Mouse (Mus musculus) adrenal gland, postnatal 10 days (tissue): ENCODE measurements at regions not wholly inside any gene's neighbourhood (a gene's known extent, or its start where the extent isn't known, plus 50 kb on each side); places are given as distances from the start of the nearest gene placed in this dataset.
A peak's percentile ranks its signal among the peaks of the same experiment; 100 is the strongest.

Experiments
- DNase-seq: peaks from one replicate; pipeline ENCODE4 v3.0.0; 2021; ENCODE audit warnings: mixed read lengths

GRCm38 (mm10) chr13:118055546-118055945, 330.9 kb upstream of the B430218F22Rik start:
- DNase-seq = peak; percentile 10

GRCm38 (mm10) chr13:118065518-118065917, 320.9 kb upstream of the B430218F22Rik start:
- DNase-seq = no peak

- no peak for DNase-seq
Observed at GRCm38 (mm10) chr13:118068038-118068437, 318.4 kb upstream of the B430218F22Rik start.

DNA sequence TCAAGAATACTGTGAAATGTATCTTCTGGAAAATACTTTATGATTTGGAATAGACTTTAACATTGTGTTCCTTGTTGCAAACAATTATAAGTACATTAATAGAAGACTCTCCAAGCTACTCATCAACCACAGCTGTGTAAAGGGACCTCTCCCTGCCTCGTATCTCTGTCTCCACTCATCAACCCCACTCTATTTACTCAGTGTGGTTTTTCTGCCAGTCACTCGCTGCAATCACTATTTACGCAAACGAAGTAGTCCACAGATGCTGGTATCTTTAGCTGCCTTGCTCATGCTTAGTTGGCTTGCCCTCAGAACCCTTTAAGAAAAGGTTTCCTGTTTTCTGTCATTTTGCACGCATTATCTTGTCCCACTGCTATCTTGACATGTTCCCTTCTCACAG, 300.1 kb upstream of the B430218F22Rik start:
- DNase-seq = no peak

- no peak for DNase-seq
Observed at GRCm38 (mm10) chr13:118086966-118087365, 299.5 kb upstream of the B430218F22Rik start.

DNA sequence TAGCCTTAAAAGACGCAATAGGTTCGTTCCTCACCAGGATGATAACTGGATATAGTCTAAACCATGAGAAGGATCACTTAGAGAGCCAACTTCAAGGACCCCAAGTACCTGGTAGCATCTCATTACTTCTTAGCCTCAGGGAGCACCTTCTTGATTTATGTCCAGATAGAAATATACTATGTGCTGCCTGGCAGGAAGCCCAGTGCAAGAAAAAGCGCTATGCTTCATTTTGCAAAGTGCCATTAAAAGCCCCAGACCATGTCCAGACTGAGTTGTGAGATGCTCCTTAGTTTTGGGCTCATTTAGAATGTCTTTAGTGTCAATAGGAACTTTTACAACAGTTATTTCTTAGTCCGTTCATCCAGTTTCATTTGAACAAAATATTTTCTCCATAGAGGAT, 298.3 kb upstream of the B430218F22Rik start:
- no peak for DNase-seq

DNA sequence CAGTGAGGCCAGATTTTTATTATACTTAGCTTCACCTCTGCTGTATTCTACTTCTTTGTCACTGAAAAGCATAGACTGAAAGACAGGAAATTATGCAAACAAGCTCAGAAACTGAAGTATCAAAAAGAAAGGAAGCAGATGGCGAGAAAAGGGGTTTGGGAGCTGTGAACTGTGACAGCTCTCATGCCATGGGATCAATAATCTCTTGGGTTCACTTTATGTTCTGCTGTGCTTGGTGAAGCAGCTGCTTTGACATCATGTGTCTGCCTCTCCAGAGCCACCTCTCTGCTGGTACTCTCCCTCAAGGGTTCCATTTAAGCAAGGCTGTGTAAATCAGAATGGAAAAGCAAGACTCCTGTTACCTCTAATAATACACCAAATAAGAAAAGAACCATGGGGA, 291.3 kb upstream of the B430218F22Rik start:
- no peak for DNase-seq
